Mouse (Mus musculus) lung, adult 2 months (tissue): Measurements from ENCODE around the gene Rab35.

Source experiments
- CTCF ChIP-seq: fragments of 200-500 bp; IDR thresholded peaks from 2 replicates; pipeline ENCODE4 v1.5.1; 2011; ENCODE audit warnings: mild to moderate bottlenecking, low read length, control low read depth; ENCODE audit not compliant: insufficient read depth
- POLR2A ChIP-seq: fragments of 200-500 bp; IDR thresholded peaks from 2 replicates; pipeline ENCODE4 v1.6.1; 2011; ENCODE audit warnings: low read depth, mild to moderate bottlenecking, control low read depth, low read length, borderline replicate concordance; ENCODE audit errors: extremely low read depth

GRCm38 (mm10) chr5:115658352-115658751, 26.6 kb downstream of the Rab35 start:
- TF ChIP-seq POLR2A, result no peak
- no peak for TF ChIP-seq CTCF
